Mouse (Mus musculus) MEL (cell line): Measurements from ENCODE around the gene Arhgef3. TPM values are rescaled to one million over a fixed set of nuclear protein-coding genes. Genes with fewer than 3 reads are reported as not detected.

ENCODE experiments used
- DNase-seq: peaks from one replicate; pipeline ENCODE4 v3.0.0; 2011; ENCODE audit warnings: low read depth, low spot score
- H3K27ac ChIP-seq: 2 replicates; pipeline ENCODE4 v1.5.1; 2012; ENCODE audit warnings: low read depth, mild to moderate bottlenecking, control low read depth, low read length, moderate library complexity; ENCODE audit not compliant: control insufficient read depth
- H3K27me3 ChIP-seq, 2 experiments: fragments of 150-350 bp in 1 of 2; sonication (generic) in 1 of 2; 2 replicates each; pipeline ENCODE4 v1.6.1; 2012; ENCODE audit warnings: low read length in 2 of 2, mild to moderate bottlenecking in 2 of 2, improper control_type of control experiment in 1 of 2, moderate library complexity in 1 of 2; ENCODE audit not compliant: insufficient read depth in 2 of 2, control insufficient read depth in 1 of 2
- H3K36me3 ChIP-seq, 2 experiments: 2 replicates each; pipeline ENCODE4 v1.6.1; 2012 to 2014; ENCODE audit warnings: low read length in 2 of 2, improper control_type of control experiment in 1 of 2, inconsistent platforms in 1 of 2, mild to moderate bottlenecking in 1 of 2; ENCODE audit not compliant: insufficient read depth in 2 of 2, control insufficient read depth in 1 of 2
- H3K4me1 ChIP-seq, 2 experiments: fragments of 150-350 bp in 1 of 2; sonication (generic) in 1 of 2; 2 replicates each; pipeline ENCODE4 v1.6.1; 2012; ENCODE audit warnings: low read length in 2 of 2, improper control_type of control experiment in 1 of 2, mild to moderate bottlenecking in 1 of 2; ENCODE audit not compliant: insufficient read depth in 2 of 2, control insufficient read depth in 1 of 2
- H3K4me3 ChIP-seq, 2 experiments: fragments of 150-350 bp in 1 of 2; sonication (generic) in 1 of 2; 2 replicates each; pipeline ENCODE4 v1.5.1; 2012; ENCODE audit warnings: low read depth in 2 of 2, low read length in 2 of 2, mild to moderate bottlenecking in 2 of 2, moderate library complexity in 2 of 2, control low read depth in 1 of 2, improper control_type of control experiment in 1 of 2; ENCODE audit not compliant: control insufficient read depth in 1 of 2, insufficient read depth in 1 of 2
- H3K79me2 ChIP-seq: 2 replicates; pipeline ENCODE4 v1.6.1; 2012; ENCODE audit warnings: mild to moderate bottlenecking, low read length, moderate library complexity; ENCODE audit not compliant: control insufficient read depth, poor library complexity, insufficient read depth
- H3K9ac ChIP-seq: 2 replicates; pipeline ENCODE4 v1.6.1; 2012; ENCODE audit warnings: low read depth, mild to moderate bottlenecking, control low read depth, low read length, moderate library complexity; ENCODE audit not compliant: control insufficient read depth, poor library complexity, severe bottlenecking
- H3K9me3 ChIP-seq: fragments of 150-350 bp; sonication (generic); replicated peaks from 2 replicates; pipeline ENCODE4 v1.6.1; 2012; ENCODE audit warnings: mild to moderate bottlenecking, low read length, improper control_type of control experiment, moderate library complexity; ENCODE audit not compliant: insufficient read depth
- E2F4 ChIP-seq: IDR thresholded peaks from 2 replicates; pipeline ENCODE4 v1.6.1; 2011; ENCODE audit warnings: low read depth, low read length, improper control_type of control experiment, borderline replicate concordance
- ETS1 ChIP-seq: IDR thresholded peaks from 2 replicates; pipeline ENCODE4 v1.6.1; 2012; ENCODE audit warnings: low read depth, mild to moderate bottlenecking, inconsistent platforms, low read length, improper control_type of control experiment, moderate library complexity
- GABPA ChIP-seq: IDR thresholded peaks from 2 replicates; pipeline ENCODE4 v1.6.1; 2012; ENCODE audit warnings: low read depth, mild to moderate bottlenecking, inconsistent platforms, low read length, improper control_type of control experiment, moderate library complexity
- GATA1 ChIP-seq: IDR thresholded peaks from 2 replicates; pipeline ENCODE4 v1.6.1; 2011; ENCODE audit warnings: low read depth, low read length, improper control_type of control experiment
- KAT2A ChIP-seq: conservative IDR thresholded peaks from 2 replicates; pipeline ENCODE4 v1.6.1; 2012; ENCODE audit warnings: low read depth, low read length, improper control_type of control experiment, inconsistent platforms
- MAZ ChIP-seq: IDR thresholded peaks from 2 replicates; pipeline ENCODE4 v1.6.1; 2012; ENCODE audit warnings: low read depth, mild to moderate bottlenecking, inconsistent platforms, low read length, improper control_type of control experiment
- MEF2A ChIP-seq: IDR thresholded peaks from 2 replicates; pipeline ENCODE4 v1.6.1; 2014; ENCODE audit warnings: low read depth, mild to moderate bottlenecking, inconsistent platforms, low read length, improper control_type of control experiment; ENCODE audit not compliant: poor library complexity, insufficient replicate concordance, severe bottlenecking; ENCODE audit errors: extremely low read depth
- MYC ChIP-seq: IDR thresholded peaks from 2 replicates; pipeline ENCODE4 v1.6.1; 2011; ENCODE audit warnings: low read depth, mild to moderate bottlenecking, low read length, improper control_type of control experiment, moderate library complexity
- NELFE ChIP-seq: IDR thresholded peaks from 2 replicates; pipeline ENCODE4 v1.6.1; 2011; ENCODE audit warnings: low read depth, low read length, improper control_type of control experiment
- NRF1 ChIP-seq: IDR thresholded peaks from 2 replicates; pipeline ENCODE4 v1.6.1; 2014; ENCODE audit warnings: low read depth, mild to moderate bottlenecking, inconsistent platforms, low read length, improper control_type of control experiment, moderate library complexity; ENCODE audit not compliant: poor library complexity, insufficient read depth, severe bottlenecking
- POLR2A ChIP-seq, 2 experiments: IDR thresholded peaks; 2 replicates each; pipeline ENCODE4 v1.6.1; 2011 to 2012; ENCODE audit warnings: low read length in 2 of 2, mild to moderate bottlenecking in 2 of 2, control low read depth in 1 of 2, improper control_type of control experiment in 1 of 2, low read depth in 1 of 2, moderate library complexity in 1 of 2; ENCODE audit not compliant: control insufficient read depth in 1 of 2, insufficient read depth in 1 of 2, poor library complexity in 1 of 2
- POLR2AphosphoS2 ChIP-seq: IDR thresholded peaks from 2 replicates; pipeline ENCODE4 v1.6.1; 2011; ENCODE audit warnings: low read length, improper control_type of control experiment
- SIN3A ChIP-seq: IDR thresholded peaks from 2 replicates; pipeline ENCODE4 v1.6.1; 2012; ENCODE audit warnings: low read length, improper control_type of control experiment, inconsistent platforms
- TAL1 ChIP-seq: IDR thresholded peaks from 2 replicates; pipeline ENCODE4 v1.6.1; 2012; ENCODE audit warnings: mild to moderate bottlenecking, inconsistent platforms, low read length, moderate library complexity, mixed read lengths
- TCF12 ChIP-seq: IDR thresholded peaks from 2 replicates; pipeline ENCODE4 v1.6.1; 2014; ENCODE audit warnings: low read depth, mild to moderate bottlenecking, inconsistent platforms, low read length, improper control_type of control experiment, moderate library complexity
- USF1 ChIP-seq: IDR thresholded peaks from 2 replicates; pipeline ENCODE4 v1.6.1; 2014; ENCODE audit warnings: low read depth, mild to moderate bottlenecking, inconsistent platforms, low read length, improper control_type of control experiment, moderate library complexity
- ZC3H11A ChIP-seq: IDR thresholded peaks from 2 replicates; pipeline ENCODE4 v1.6.1; 2012; ENCODE audit warnings: low read depth, mild to moderate bottlenecking, inconsistent platforms, low read length, improper control_type of control experiment
- ZKSCAN1 ChIP-seq: IDR thresholded peaks from 2 replicates; pipeline ENCODE4 v1.6.1; 2012; ENCODE audit warnings: low read depth, mild to moderate bottlenecking, inconsistent platforms, low read length, improper control_type of control experiment, moderate library complexity
- polyA plus RNA-seq, 2 experiments: library from polyadenylated mRNA; stranded (reverse) in 1 of 2; unstranded in 1 of 2; fragments of >175 nt in 1 of 2; fragments of >200 nt in 1 of 2; gene quantifications; 2 replicates each; pipeline versions ENCODE4 v1.2.1 to v1.2.4; 2012; ENCODE audit warnings: low replicate concordance in 2 of 2, low read depth in 1 of 2; ENCODE audit not compliant: insufficient read length in 2 of 2, insufficient read depth in 1 of 2, missing spikeins in 1 of 2
- total RNA-seq: library from RNA; depleted of rRNA; stranded (reverse); fragments of 300-350 nt; gene quantifications from 2 replicates; pipeline ENCODE4 v1.2.3, GENCODE M21; 2012

The Arhgef3 gene
- total and polyA plus RNA-seq, 3 experiments = 2.1 to 2.7 TPM; not detected in 1

DNA sequence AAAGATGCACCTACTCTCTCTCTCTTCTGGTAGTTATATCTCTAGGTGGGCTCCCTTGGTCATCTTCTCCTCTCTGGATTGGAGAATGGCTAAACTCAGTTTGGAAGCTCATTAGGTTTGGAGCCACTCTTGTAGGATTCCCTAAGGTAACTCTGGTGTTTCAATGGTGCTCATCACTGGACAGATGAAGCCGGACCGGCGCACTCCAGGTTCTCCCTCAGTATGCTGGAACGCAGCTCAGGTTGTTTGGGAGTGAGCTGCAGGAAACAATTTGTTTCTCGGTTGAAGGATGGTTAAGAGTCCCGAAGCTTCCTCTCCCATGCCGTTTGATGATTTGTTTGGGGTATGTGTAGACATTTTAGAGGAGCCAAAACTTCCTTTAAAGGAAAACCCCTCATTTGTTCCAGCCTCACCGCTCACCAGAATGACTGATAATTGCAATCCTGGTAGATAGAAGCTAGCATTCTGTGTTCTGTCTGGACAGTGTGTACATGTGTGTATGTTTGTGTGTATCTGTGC lies 124.0 kb downstream of the Arhgef3 start (continued):
- no peak for TF ChIP-seq NRF1
- no peak for TF ChIP-seq TAL1

DNA sequence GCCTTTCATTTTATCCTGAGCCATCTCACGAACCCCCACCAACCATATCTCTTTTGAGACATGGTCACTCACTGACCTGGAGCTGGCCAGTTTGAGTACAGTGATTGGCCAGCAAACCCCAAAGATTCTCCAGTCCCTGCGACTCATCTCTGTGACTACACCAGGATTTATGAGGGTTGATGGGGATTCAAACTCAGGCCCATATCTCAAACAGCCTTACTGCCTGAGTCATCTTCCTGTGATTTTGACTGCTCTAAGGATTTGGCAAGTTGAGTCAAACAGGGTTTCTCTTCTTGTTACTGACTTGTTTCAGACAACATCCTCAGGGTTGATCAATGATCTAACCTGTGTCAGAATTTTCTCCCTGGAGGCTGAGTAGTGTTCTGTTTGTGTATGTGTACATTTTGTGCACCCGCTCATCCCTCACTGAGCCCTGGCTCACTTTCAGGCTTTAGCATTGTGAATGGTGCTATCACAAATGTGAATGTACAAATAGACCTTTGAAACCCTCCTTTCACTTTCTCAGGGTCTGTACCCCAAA lies 124.9 kb downstream of the Arhgef3 start:
- no peaks in the 10 kb centered on the region for H3K4me1 ChIP-seq
- no peak for DNase-seq
- H3K27me3 ChIP-seq = no peaks in the 10 kb centered on the region; a peak in 2 of 4 replicates
- H3K9ac ChIP-seq = no peak overlapping the region
- H3K79me2 ChIP-seq = no peaks in the 10 kb centered on the region
- H3K9me3 ChIP-seq = no peaks in the 10 kb centered on the region
- H3K27ac ChIP-seq = no peak overlapping the region
- TF ChIP-seq ZKSCAN1 (no peak), MEF2A (no peak), POLR2A (IDR thresholded peaks at IDR 0.05; ENCODE audit: control insufficient read depth in 1 of 2, insufficient read depth in 1 of 2, low read depth in 1 of 2, low read length in 2 of 2, poor library complexity in 1 of 2) (no peak), POLR2AphosphoS2 (no peak), TCF12 (no peak), ETS1 (no peak), USF1 (no peak), SIN3A (no peak), GATA1 (no peak), E2F4 (no peak), KAT2A (no peak), ZC3H11A (no peak)
- H3K36me3 ChIP-seq = no peaks in the 10 kb centered on the region
- H3K4me3 ChIP-seq = no peak overlapping the region

DNA sequence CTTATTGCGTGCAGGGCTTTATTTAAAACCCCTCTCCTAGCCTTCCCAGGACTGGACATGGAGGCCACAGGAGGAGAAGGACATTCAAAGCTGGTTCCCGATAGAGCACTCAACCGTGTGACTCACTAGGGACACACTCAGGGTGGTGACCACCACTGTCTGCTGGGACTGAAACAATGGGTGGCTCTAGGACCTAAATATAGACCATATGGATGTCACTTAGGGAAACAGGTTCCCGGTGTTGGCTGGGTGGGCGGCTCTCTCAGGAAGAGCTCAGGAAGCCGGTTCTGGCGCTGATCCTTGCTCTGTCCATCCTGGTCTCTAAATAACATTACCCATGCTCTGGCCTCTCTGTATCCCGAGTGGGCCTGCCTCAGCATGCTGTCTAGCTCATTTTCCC lies 127.6 kb downstream of the Arhgef3 start:
- Histone ChIP-seq H3K4me3 (no peak overlapping the region), H3K9me3 (no peaks in the 10 kb centered on the region), H3K27ac (no peak overlapping the region), H3K4me1 (no peaks in the 10 kb centered on the region), H3K9ac (no peak overlapping the region), H3K27me3 (no peaks in the 10 kb centered on the region; a peak in 1 of 4 replicates), H3K79me2 (no peaks in the 10 kb centered on the region), H3K36me3 (no peaks in the 10 kb centered on the region)
- no peak for TF ChIP-seq NELFE
- TF ChIP-seq MAZ = no peak
- TF ChIP-seq MYC = no peak
- no peak for TF ChIP-seq GABPA
- DNase-seq = no peak
